Mouse (Mus musculus) kidney, postnatal 14 days (tissue): ENCODE data around the gene Krcc1.
A peak's percentile ranks its signal among the peaks of the same experiment; 100 is the strongest.
"Not testable (repeated sequence)": the region's sequence is repeated elsewhere in the genome, so short reads cannot be mapped to it uniquely, and the experiment has no call there.

ENCODE experiments used
- DNase-seq: peaks from one replicate; pipeline ENCODE4 v3.0.0; 2022; ENCODE audit warnings: mixed read lengths

Krcc1 gene

GRCm38 (mm10) chr6:71262142-71262833 lies 9.2 kb upstream of the Krcc1 start:
- no peak for DNase-seq

- not testable (repeated sequence) for DNase-seq
These were observed 3.9 kb upstream of the Krcc1 start for GRCm38 (mm10) chr6:71267603-71268002.

- peak; percentile 18 for DNase-seq
These were observed 2.4 kb upstream of the Krcc1 start for GRCm38 (mm10) chr6:71268929-71269685.

- not testable (repeated sequence) for DNase-seq
These were observed 1.8 kb upstream of the Krcc1 start for GRCm38 (mm10) chr6:71269686-71270050.

- peak; percentile 62 for DNase-seq
These were observed 998 bp upstream of the Krcc1 start for GRCm38 (mm10) chr6:71270301-71271056.

GRCm38 (mm10) chr6:71271057-71271388 lies 454 bp upstream of the Krcc1 start:
- no peak for DNase-seq

GRCm38 (mm10) chr6:71272316-71272741 lies 852 bp downstream of the Krcc1 start:
- no peak for DNase-seq

GRCm38 (mm10) chr6:71273715-71274114 lies 2.2 kb downstream of the Krcc1 start:
- DNase-seq: no peak

- DNase-seq: no peak
These were observed 3.1 kb downstream of the Krcc1 start for GRCm38 (mm10) chr6:71274621-71275020.

GRCm38 (mm10) chr6:71279418-71279817 lies 7.9 kb downstream of the Krcc1 start:
- no peak for DNase-seq

- no peak for DNase-seq
These were observed 22.0 kb downstream of the Krcc1 start for GRCm38 (mm10) chr6:71293509-71293908.

- no peak for DNase-seq
These were observed 23.8 kb downstream of the Krcc1 start for GRCm38 (mm10) chr6:71295303-71295702.

- no peak for DNase-seq
These were observed 26.6 kb downstream of the Krcc1 start for GRCm38 (mm10) chr6:71298051-71298450.

GRCm38 (mm10) chr6:71298751-71299150 lies 27.3 kb downstream of the Krcc1 start:
- DNase-seq: no peak

GRCm38 (mm10) chr6:71302097-71302731 lies 30.7 kb downstream of the Krcc1 start:
- no peak for DNase-seq

- DNase-seq: no peak
These were observed 36.0 kb downstream of the Krcc1 start for GRCm38 (mm10) chr6:71307486-71307885.

- DNase-seq: no peak
These were observed 50.4 kb downstream of the Krcc1 start, which contains the start of gene Smyd1 for GRCm38 (mm10) chr6:71321826-71322283. Gene Smyd1, minus strand, starts transcription at chr6:71322233.

GRCm38 (mm10) chr6:71322491-71322921 lies 51.0 kb downstream of the Krcc1 start, which contains the start of gene Cd8b1:
Gene Cd8b1, plus strand, starts transcription at chr6:71322788.
- no peak for DNase-seq

- DNase-seq: no peak
These were observed 53.3 kb downstream of the Krcc1 start for GRCm38 (mm10) chr6:71324816-71325215.

GRCm38 (mm10) chr6:71329881-71330280 lies 58.4 kb downstream of the Krcc1 start:
- DNase-seq: no peak

- DNase-seq: no peak
These were observed 59.0 kb downstream of the Krcc1 start for GRCm38 (mm10) chr6:71330486-71330885.

- not testable (repeated sequence) for DNase-seq
These were observed 60.0 kb downstream of the Krcc1 start for GRCm38 (mm10) chr6:71331491-71331890.
